Mouse (Mus musculus) lung, adult 2 months (tissue): ENCODE results near the gene Zfp273.

ENCODE experiments used
- CTCF ChIP-seq: fragments of 200-500 bp; IDR thresholded peaks from 2 replicates; pipeline ENCODE4 v1.5.1; 2011; ENCODE audit warnings: mild to moderate bottlenecking, low read length, control low read depth; ENCODE audit not compliant: insufficient read depth
- POLR2A ChIP-seq: fragments of 200-500 bp; IDR thresholded peaks from 2 replicates; pipeline ENCODE4 v1.6.1; 2011; ENCODE audit warnings: low read depth, mild to moderate bottlenecking, control low read depth, low read length, borderline replicate concordance; ENCODE audit errors: extremely low read depth

GRCm38 (mm10) chr13:67853130-67853529, 39.6 kb downstream of the Zfp273 start:
- no peak for TF ChIP-seq CTCF
- no peak for TF ChIP-seq POLR2A
